23 mouse cellular contexts compared by ENCODE assay signal in genomic region chr5:74158929-74159632, GRCm38 (mm10). TPM values are rescaled to one million over a fixed set of nuclear protein-coding genes. Genes with fewer than 3 reads are reported as not detected.
DNase-seq lines count a peak whose midpoint lies in the region; ATAC-seq and TF ChIP-seq lines count a peak whose summit lies in the region.
"Had no signal": no experiment of that assay in that cellular context is flagged by ENCODE, and none has a peak within 500 bp of the region (broad histone marks: within the 10 kb centered on the region; RNA-seq: fewer than 3 reads in every experiment).

No protein-coding gene starts in this region.

- no peaks in the 10 kb centered on the region for H3K36me3 ChIP-seq in forebrain, postnatal 0 days (ENCODE audit: insufficient read depth)
- no peaks in the 10 kb centered on the region for H3K36me3 ChIP-seq in forebrain, embryonic 13.5 days (ENCODE audit: poor library complexity, severe bottlenecking)
- no peaks in the 10 kb centered on the region for H3K36me3 ChIP-seq in kidney, embryonic 15.5 days
- H3K36me3 ChIP-seq in embryonic facial prominence, embryonic 12.5 days: no peaks in the 10 kb centered on the region
- no peaks in the 10 kb centered on the region for H3K36me3 ChIP-seq in limb, embryonic 14.5 days (ENCODE audit: control insufficient read depth, insufficient read depth, low read length)
- H3K36me3 ChIP-seq: forebrain, embryonic 12.5 days; intestine, embryonic 15.5 days; midbrain, embryonic 12.5 days had no signal

- no peaks in the 10 kb centered on the region for H3K27me3 ChIP-seq in forebrain, postnatal 0 days (ENCODE audit: insufficient read depth, low read length)
- H3K27me3 ChIP-seq in forebrain, embryonic 13.5 days: no peaks in the 10 kb centered on the region
- no peaks in the 10 kb centered on the region for H3K27me3 ChIP-seq in kidney, embryonic 15.5 days
- no peaks in the 10 kb centered on the region for H3K27me3 ChIP-seq in embryonic facial prominence, embryonic 12.5 days
- H3K27me3 ChIP-seq in limb, embryonic 14.5 days (ENCODE audit: control insufficient read depth, insufficient read depth, low read length): no peaks in the 10 kb centered on the region
- H3K27me3 ChIP-seq: forebrain, embryonic 12.5 days; intestine, embryonic 15.5 days had no signal

- WGBS in forebrain, postnatal 0 days: 74% methylated on average over 6 of the region's 6 CpGs
- WGBS in forebrain, embryonic 13.5 days: 86% methylated on average over 6 of the region's 6 CpGs
- 79% methylated on average over 6 of the region's 6 CpGs for WGBS in kidney, embryonic 15.5 days
- WGBS in embryonic facial prominence, embryonic 12.5 days: 34% methylated on average over 6 of the region's 6 CpGs
- WGBS in limb, embryonic 14.5 days: 38% methylated on average over 6 of the region's 6 CpGs

- TF ChIP-seq POLR2A in limb, embryonic 14.5 days (IDR thresholded peaks at IDR 0.05; ENCODE audit: borderline replicate concordance, extremely low read depth, insufficient read depth, insufficient read length): no peak

- intact Hi-C loops in left cerebral cortex, postnatal 36 days (cut with DNase I): no loop called here

- TF ChIP-seq CTCF in forebrain, postnatal 0 days (IDR thresholded peaks at IDR 0.05; ENCODE audit: low read depth): no peak

- H3K4me3 ChIP-seq in forebrain, postnatal 0 days (ENCODE audit: low read depth, low read length): no peak overlapping the region
- no peak overlapping the region for H3K4me3 ChIP-seq in forebrain, embryonic 13.5 days
- H3K4me3 ChIP-seq in kidney, embryonic 15.5 days (replicated peaks): no peak overlapping the region
- no peak overlapping the region for H3K4me3 ChIP-seq in embryonic facial prominence, embryonic 12.5 days
- H3K4me3 ChIP-seq in limb, embryonic 14.5 days (replicated peaks; ENCODE audit: low read length): no peak overlapping the region
- H3K4me3 ChIP-seq: forebrain, embryonic 12.5 days; heart, adult 2 months; intestine, embryonic 15.5 days; layer of hippocampus, adult 2 months; left cerebral cortex, adult 2 months; midbrain, embryonic 12.5 days had no signal

- ATAC-seq in forebrain, postnatal 0 days: no peak
- no peak for ATAC-seq in forebrain, embryonic 13.5 days
- ATAC-seq in kidney, embryonic 15.5 days (replicated peaks; ENCODE audit: low FRiP score): no peak
- no peak for ATAC-seq in embryonic facial prominence, embryonic 12.5 days (ENCODE audit: insufficient number of reproducible peaks, insufficient read depth, low FRiP score, low TSS enrichment)
- ATAC-seq in limb, embryonic 14.5 days (ENCODE audit: low FRiP score, low read depth): 0 out of 2 replicates have a peak, but pooled peaks have one; percentile 10
- ATAC-seq in granulocyte monocyte progenitor cell, adult 5-6 weeks (replicated peaks; ENCODE audit: poor library complexity, severe bottlenecking): no peak

- H3K4me1 ChIP-seq in forebrain, postnatal 0 days (ENCODE audit: insufficient read depth): peaks cover 6% of the 10 kb centered on the region; the same call in 1 of the 2 replicates
- H3K4me1 ChIP-seq in forebrain, embryonic 13.5 days: peaks cover 14% of the 10 kb centered on the region
- peaks cover 59% of the 10 kb centered on the region for H3K4me1 ChIP-seq in kidney, embryonic 15.5 days
- peaks cover 62% of the 10 kb centered on the region for H3K4me1 ChIP-seq in embryonic facial prominence, embryonic 12.5 days
- H3K4me1 ChIP-seq in limb, embryonic 14.5 days (ENCODE audit: control insufficient read depth, insufficient read depth, low read length): peaks cover 48% of the 10 kb centered on the region

- no peak overlapping the region for H3K27ac ChIP-seq in forebrain, postnatal 0 days (ENCODE audit: low read depth, low read length)
- no peak overlapping the region for H3K27ac ChIP-seq in forebrain, embryonic 13.5 days
- peak overlapping the region; percentile 85; the same call in 1 of the 2 replicates for H3K27ac ChIP-seq in kidney, embryonic 15.5 days
- H3K27ac ChIP-seq in embryonic facial prominence, embryonic 12.5 days: peak overlapping the region; percentile 89
- H3K27ac ChIP-seq in limb, embryonic 14.5 days (replicated peaks; ENCODE audit: low read depth, low read length): peak overlapping the region; percentile 70
- H3K27ac ChIP-seq: forebrain, embryonic 12.5 days; heart, adult 2 months; hindbrain, embryonic 14.5 days; intestine, embryonic 15.5 days; kidney, postnatal 0 days; layer of hippocampus, adult 2 months; left cerebral cortex, adult 2 months; macrophage; midbrain, embryonic 12.5 days; stomach, postnatal 0 days had no signal

- H3K4me2 ChIP-seq in forebrain, postnatal 0 days (ENCODE audit: low read depth): no peak overlapping the region
- H3K4me2 ChIP-seq in forebrain, embryonic 13.5 days: no peak overlapping the region
- no peak overlapping the region for H3K4me2 ChIP-seq in kidney, embryonic 15.5 days
- no peak overlapping the region for H3K4me2 ChIP-seq in embryonic facial prominence, embryonic 12.5 days (replicated peaks)
- no peak overlapping the region for H3K4me2 ChIP-seq in limb, embryonic 14.5 days (replicated peaks; ENCODE audit: low read depth, low read length, severe bottlenecking)
- H3K4me2 ChIP-seq: forebrain, embryonic 12.5 days; hindbrain, embryonic 14.5 days; intestine, embryonic 15.5 days; midbrain, embryonic 12.5 days had no signal

- H3K9ac ChIP-seq in forebrain, postnatal 0 days: no peak overlapping the region
- H3K9ac ChIP-seq in forebrain, embryonic 13.5 days: no peak overlapping the region
- H3K9ac ChIP-seq in kidney, embryonic 15.5 days: no peak overlapping the region
- H3K9ac ChIP-seq in embryonic facial prominence, embryonic 12.5 days: no peak overlapping the region
- H3K9ac ChIP-seq in limb, embryonic 14.5 days (ENCODE audit: low read depth, low read length, severe bottlenecking): no peak overlapping the region
- H3K9ac ChIP-seq: forebrain, embryonic 12.5 days; hindbrain, embryonic 14.5 days; intestine, embryonic 15.5 days; liver, postnatal 0 days; midbrain, embryonic 12.5 days had no signal

- DNase-seq in forebrain, postnatal 0 days: peak; percentile 54
- no peak for DNase-seq in kidney, postnatal 25 days
- DNase-seq in limb, embryonic 14.5 days (ENCODE audit: low spot score): no peak
- no peak for DNase-seq in left cerebral cortex, postnatal 36 days (ENCODE audit: low spot score in 2 of 2)
- DNase-seq: cerebellum, adult 18-20 months; cerebellum, postnatal 36 days; heart, adult 2 months; liver; liver, postnatal 0 days; right cerebral cortex, postnatal 14 days had no signal

- no peaks in the 10 kb centered on the region for H3K9me3 ChIP-seq in forebrain, postnatal 0 days (ENCODE audit: low read length)
- H3K9me3 ChIP-seq in forebrain, embryonic 13.5 days (replicated peaks): no peaks in the 10 kb centered on the region
- no peaks in the 10 kb centered on the region for H3K9me3 ChIP-seq in kidney, embryonic 15.5 days (replicated peaks)
- H3K9me3 ChIP-seq in embryonic facial prominence, embryonic 12.5 days: no peaks in the 10 kb centered on the region
- H3K9me3 ChIP-seq in limb, embryonic 14.5 days (ENCODE audit: control insufficient read depth, low read length): peaks cover 5% of the 10 kb centered on the region; the same call in 1 of the 2 replicates
- H3K9me3 ChIP-seq: forebrain, embryonic 12.5 days; intestine, embryonic 15.5 days; midbrain, embryonic 12.5 days had no signal

RNA-seq across cellular contexts. Expression of gene Rasl11b, which starts 36.0 kb away (rescaled TPM):
- 7.7 and 8.4 TPM in 2 replicates for total RNA-seq in forebrain, postnatal 0 days (2014; rRNA removed)
- polyA plus RNA-seq in forebrain, postnatal 0 days (2015; fragmentation: Nextera tagmentation; extraction: Ambion mirVana): 37.3 and 43.5 TPM in 2 replicates
- 23.0 TPM in 2 replicates for polyA plus RNA-seq in forebrain, embryonic 13.5 days (2015; fragmentation: Nextera tagmentation; extraction: Ambion mirVana)
- 60.3 and 63.1 TPM in 2 replicates for polyA plus RNA-seq in kidney, embryonic 15.5 days (2015; fragmentation: Nextera tagmentation; extraction: Ambion mirVana)
- polyA plus RNA-seq in embryonic facial prominence, embryonic 12.5 days (2016; fragmentation: Nextera tagmentation; extraction: Ambion mirVana): 134 and 140 TPM in 2 replicates
- polyA plus RNA-seq in limb, embryonic 14.5 days (2012; rRNA removed): 111 and 146 TPM in 2 replicates
- polyA plus RNA-seq in limb, embryonic 14.5 days (2014; fragmentation: Nextera tagmentation; extraction: Ambion mirVana): 102 and 116 TPM in 2 replicates
- not detected in 2 replicates for total RNA-seq in granulocyte monocyte progenitor cell, adult 5-6 weeks (2014; fragmentation: Nextera tagmentation)
- total RNA-seq in granulocyte monocyte progenitor cell, adult 5-6 weeks (2017): 0.99 and 1.8 TPM in 2 replicates
- 100 to 1,000 TPM in 1 of 2 experiments, 10 to 100 TPM in 1; 80.7 to 123 TPM for total RNA-seq in left cerebral cortex, postnatal 36 days (2021)
- polyA plus RNA-seq: macrophage had no signal

Comparison
In these comparisons a context has a peak if more than half of its experiments do, and no peak if none do; other contexts are left out.
1. H3K27ac ChIP-seq: peak in kidney, embryonic 15.5 days (single experiment), embryonic facial prominence, embryonic 12.5 days (single experiment) and limb, embryonic 14.5 days (single experiment); none in forebrain, postnatal 0 days (single experiment) and forebrain, embryonic 13.5 days (single experiment).